Mouse (Mus musculus): ENCODE measurements around the gene Shisal2a.

The Shisal2a gene

DNA sequence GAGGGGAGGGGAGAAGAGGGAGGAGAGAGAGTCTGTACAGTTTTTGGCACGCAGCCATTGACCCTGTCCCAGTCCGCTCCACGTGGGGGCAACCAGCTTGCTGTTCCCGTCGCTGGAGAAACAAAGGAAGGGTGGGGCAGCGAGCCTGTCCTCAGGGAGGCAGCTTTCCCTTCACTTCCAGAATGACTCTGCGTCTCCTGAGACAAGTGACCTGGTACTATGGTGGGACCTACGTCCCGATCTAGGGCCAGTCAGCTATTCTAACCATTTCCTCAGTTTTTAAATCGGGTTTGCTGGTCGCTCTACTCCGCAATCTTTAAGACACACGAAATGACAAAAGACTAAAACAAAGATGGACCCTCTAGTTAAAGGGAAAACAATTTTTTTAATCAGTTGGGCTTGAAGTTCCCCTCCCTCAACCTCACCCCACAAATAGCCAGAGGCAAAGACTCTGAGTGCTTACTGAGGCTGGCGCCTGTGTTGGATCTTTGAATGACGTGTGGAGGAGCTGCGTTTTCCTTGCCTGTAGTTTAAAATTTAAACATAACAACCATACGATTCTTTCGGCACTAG, 4.6 kb upstream of the Shisal2a start:
- no peak for TF ChIP-seq NANOG (IDR thresholded peaks at IDR 0.05; ENCODE audit: borderline replicate concordance, low read length)
- no peak for TF ChIP-seq POU5F1 (IDR thresholded peaks at IDR 0.05; ENCODE audit: borderline replicate concordance, low read length)
- TF ChIP-seq CTCF (conservative IDR thresholded peaks at IDR 0.05; ENCODE audit: low read length), result no peak
- Histone ChIP-seq H3K9me3 (ENCODE audit: low read length) (no peaks in the 10 kb centered on the region), H3K4me3 (replicated peaks; ENCODE audit: low read length) (peak overlapping the region; percentile 54), H3K4me1 (replicated peaks; ENCODE audit: low read depth, low read length) (peaks cover 71% of the 10 kb centered on the region), H3K27me3 (ENCODE audit: insufficient read depth, low read length) (peaks cover 19% of the 10 kb centered on the region), H3K36me3 (ENCODE audit: insufficient read depth, low read length) (no peaks in the 10 kb centered on the region)

DNA sequence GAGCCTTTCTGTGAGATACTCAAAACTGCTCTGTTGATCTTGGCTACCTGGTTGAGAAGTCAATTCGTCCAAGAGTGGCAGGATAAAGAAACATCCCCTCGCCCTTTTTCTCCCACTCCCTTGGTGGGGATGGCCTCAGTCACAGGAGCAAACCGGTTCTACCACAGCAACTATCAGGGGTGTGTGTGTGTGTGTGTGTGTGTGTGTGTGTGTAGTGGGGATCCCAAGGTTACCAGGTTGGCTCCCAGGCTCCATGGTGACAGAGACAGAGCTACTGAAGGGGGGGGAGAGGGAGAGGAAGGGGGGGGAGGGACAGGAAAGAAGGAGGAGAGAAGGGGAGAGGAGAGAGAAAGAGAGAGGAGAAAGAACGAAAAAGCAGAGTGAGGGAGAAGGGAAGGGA, 4.0 kb upstream of the Shisal2a start:
- Histone ChIP-seq H3K9me3 (ENCODE audit: low read length) (no peaks in the 10 kb centered on the region), H3K4me1 (replicated peaks; ENCODE audit: low read depth, low read length) (peaks cover 77% of the 10 kb centered on the region), H3K36me3 (ENCODE audit: insufficient read depth, low read length) (no peaks in the 10 kb centered on the region), H3K4me3 (replicated peaks; ENCODE audit: low read length) (peak overlapping the region; percentile 54; the same call in 1 of the 2 replicates), H3K27me3 (ENCODE audit: insufficient read depth, low read length) (peaks cover 25% of the 10 kb centered on the region)
- TF ChIP-seq CTCF (conservative IDR thresholded peaks at IDR 0.05; ENCODE audit: low read length) (no peak), NANOG (IDR thresholded peaks at IDR 0.05; ENCODE audit: borderline replicate concordance, low read length) (no peak), POU5F1 (IDR thresholded peaks at IDR 0.05; ENCODE audit: borderline replicate concordance, low read length) (no peak)

GRCm38 (mm10) chr4:108386087-108386486, 2.9 kb upstream of the Shisal2a start:
- Histone ChIP-seq H3K36me3 (ENCODE audit: insufficient read depth, low read length) (no peaks in the 10 kb centered on the region), H3K4me3 (replicated peaks; ENCODE audit: low read length) (no peak overlapping the region), H3K9me3 (ENCODE audit: low read length) (no peaks in the 10 kb centered on the region), H3K27me3 (ENCODE audit: insufficient read depth, low read length) (peaks cover 33% of the 10 kb centered on the region), H3K4me1 (replicated peaks; ENCODE audit: low read depth, low read length) (peaks cover 75% of the 10 kb centered on the region)
- TF ChIP-seq CTCF (conservative IDR thresholded peaks at IDR 0.05; ENCODE audit: low read length), result no peak
- TF ChIP-seq NANOG (IDR thresholded peaks at IDR 0.05; ENCODE audit: borderline replicate concordance, low read length), result no peak
- TF ChIP-seq POU5F1 (IDR thresholded peaks at IDR 0.05; ENCODE audit: borderline replicate concordance, low read length), result no peak

- Histone ChIP-seq H3K9me3 (ENCODE audit: low read length) (no peaks in the 10 kb centered on the region), H3K4me3 (replicated peaks; ENCODE audit: low read length) (no peak overlapping the region), H3K36me3 (ENCODE audit: insufficient read depth, low read length) (no peaks in the 10 kb centered on the region), H3K27me3 (ENCODE audit: insufficient read depth, low read length) (peaks cover 33% of the 10 kb centered on the region), H3K4me1 (replicated peaks; ENCODE audit: low read depth, low read length) (peaks cover 59% of the 10 kb centered on the region)
- TF ChIP-seq POU5F1 (IDR thresholded peaks at IDR 0.05; ENCODE audit: borderline replicate concordance, low read length) (no peak), NANOG (IDR thresholded peaks at IDR 0.05; ENCODE audit: borderline replicate concordance, low read length) (no peak), CTCF (conservative IDR thresholded peaks at IDR 0.05; ENCODE audit: low read length) (no peak)
Measured at GRCm38 (mm10) chr4:108380146-108380545, 3.0 kb downstream of the Shisal2a start.

DNA sequence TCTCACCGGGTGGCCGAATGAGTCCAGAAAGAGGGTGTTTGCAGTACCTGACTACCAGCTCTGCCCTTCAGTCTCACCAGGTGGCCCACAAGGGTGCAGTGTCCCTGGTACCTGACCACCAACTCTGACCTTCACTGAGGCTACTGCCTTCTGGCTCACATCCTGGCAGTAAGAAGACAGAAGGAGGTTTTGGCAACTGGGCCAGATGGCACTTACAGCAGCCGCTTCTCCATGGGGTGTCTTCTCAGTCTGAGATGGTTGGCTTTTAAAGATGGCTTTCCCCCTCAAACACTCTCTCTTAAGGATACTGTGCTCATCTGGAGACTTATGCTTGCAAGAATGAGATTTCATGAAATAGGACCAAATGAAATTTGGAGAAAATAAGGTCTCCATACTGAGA, 3.7 kb downstream of the Shisal2a start:
- no peak overlapping the region for H3K4me3 ChIP-seq (replicated peaks; ENCODE audit: low read length)
- H3K27me3 ChIP-seq (ENCODE audit: insufficient read depth, low read length), result peaks cover 31% of the 10 kb centered on the region
- peaks cover 52% of the 10 kb centered on the region for H3K4me1 ChIP-seq (replicated peaks; ENCODE audit: low read depth, low read length)
- no peak for TF ChIP-seq POU5F1 (IDR thresholded peaks at IDR 0.05; ENCODE audit: borderline replicate concordance, low read length)
- no peak for TF ChIP-seq NANOG (IDR thresholded peaks at IDR 0.05; ENCODE audit: borderline replicate concordance, low read length)
- TF ChIP-seq CTCF (conservative IDR thresholded peaks at IDR 0.05; ENCODE audit: low read length), result no peak
- no peaks in the 10 kb centered on the region for H3K36me3 ChIP-seq (ENCODE audit: insufficient read depth, low read length)
- H3K9me3 ChIP-seq (ENCODE audit: low read length), result no peaks in the 10 kb centered on the region

- Histone ChIP-seq H3K27me3 (ENCODE audit: insufficient read depth, low read length) (peaks cover 2% of the 10 kb centered on the region; the same call in 1 of the 2 replicates), H3K4me1 (replicated peaks; ENCODE audit: low read depth, low read length) (peaks cover 46% of the 10 kb centered on the region), H3K36me3 (ENCODE audit: insufficient read depth, low read length) (no peaks in the 10 kb centered on the region), H3K9me3 (ENCODE audit: low read length) (no peaks in the 10 kb centered on the region), H3K4me3 (replicated peaks; ENCODE audit: low read length) (no peak overlapping the region)
- TF ChIP-seq NANOG (IDR thresholded peaks at IDR 0.05; ENCODE audit: borderline replicate concordance, low read length) (no peak), CTCF (conservative IDR thresholded peaks at IDR 0.05; ENCODE audit: low read length) (no peak), POU5F1 (IDR thresholded peaks at IDR 0.05; ENCODE audit: borderline replicate concordance, low read length) (no peak)
Measured at GRCm38 (mm10) chr4:108372166-108372565, 11.0 kb downstream of the Shisal2a start.

DNA sequence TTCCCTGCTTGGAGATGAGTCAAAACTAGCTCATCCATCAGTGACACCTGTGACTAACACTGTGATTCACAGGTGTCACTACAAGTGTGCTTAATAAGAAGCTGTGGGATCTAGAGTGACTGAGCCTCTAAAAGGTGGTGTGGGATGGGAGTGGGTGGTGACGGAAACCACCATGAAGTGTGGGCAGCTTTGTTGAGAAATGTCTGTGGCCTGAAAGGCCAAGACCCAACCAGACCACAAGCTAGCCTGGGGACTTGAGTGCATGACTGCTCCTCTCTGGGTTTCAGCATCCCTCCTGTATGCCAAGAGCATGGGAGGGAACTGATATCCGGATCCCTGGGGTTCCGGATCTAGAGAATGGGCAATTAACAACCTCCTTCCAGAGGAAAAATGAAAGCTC, 11.7 kb downstream of the Shisal2a start:
- TF ChIP-seq POU5F1 (IDR thresholded peaks at IDR 0.05; ENCODE audit: borderline replicate concordance, low read length) (no peak), CTCF (conservative IDR thresholded peaks at IDR 0.05; ENCODE audit: low read length) (no peak), NANOG (IDR thresholded peaks at IDR 0.05; ENCODE audit: borderline replicate concordance, low read length) (no peak)
- Histone ChIP-seq H3K4me1 (replicated peaks; ENCODE audit: low read depth, low read length) (peaks cover 46% of the 10 kb centered on the region), H3K4me3 (replicated peaks; ENCODE audit: low read length) (no peak overlapping the region), H3K36me3 (ENCODE audit: insufficient read depth, low read length) (no peaks in the 10 kb centered on the region), H3K9me3 (ENCODE audit: low read length) (no peaks in the 10 kb centered on the region), H3K27me3 (ENCODE audit: insufficient read depth, low read length) (peaks cover 2% of the 10 kb centered on the region; the same call in 1 of the 2 replicates)

GRCm38 (mm10) chr4:108370409-108370808, 12.7 kb downstream of the Shisal2a start:
- no peaks in the 10 kb centered on the region for H3K9me3 ChIP-seq (ENCODE audit: low read length)
- peaks cover 2% of the 10 kb centered on the region; the same call in 1 of the 2 replicates for H3K27me3 ChIP-seq (ENCODE audit: insufficient read depth, low read length)
- no peaks in the 10 kb centered on the region for H3K36me3 ChIP-seq (ENCODE audit: insufficient read depth, low read length)
- TF ChIP-seq NANOG (IDR thresholded peaks at IDR 0.05; ENCODE audit: borderline replicate concordance, low read length) (no peak), POU5F1 (IDR thresholded peaks at IDR 0.05; ENCODE audit: borderline replicate concordance, low read length) (no peak), CTCF (conservative IDR thresholded peaks at IDR 0.05; ENCODE audit: low read length) (no peak)
- peaks cover 38% of the 10 kb centered on the region for H3K4me1 ChIP-seq (replicated peaks; ENCODE audit: low read depth, low read length)
- H3K4me3 ChIP-seq (replicated peaks; ENCODE audit: low read length), result no peak overlapping the region

DNA sequence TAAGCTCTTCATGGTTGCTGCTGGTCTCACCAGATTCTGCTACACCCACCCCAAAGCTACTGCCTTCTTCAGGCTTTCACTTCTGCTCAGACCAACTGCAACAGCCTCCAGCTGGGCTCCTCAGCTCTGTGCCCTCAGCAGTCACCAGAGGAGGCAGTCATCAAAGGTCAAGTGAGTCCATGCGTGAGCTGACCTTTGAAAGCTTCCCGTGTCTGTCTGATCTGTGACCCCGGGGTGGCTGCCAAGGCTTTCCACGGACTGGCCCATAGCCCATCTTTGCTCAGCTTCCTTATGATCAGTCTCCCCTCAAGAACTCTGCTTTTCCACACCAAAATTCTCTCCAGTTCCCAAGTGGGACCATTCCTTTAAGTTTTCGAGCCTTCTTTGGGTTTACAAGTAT, 13.9 kb downstream of the Shisal2a start:
- Histone ChIP-seq H3K27me3 (ENCODE audit: insufficient read depth, low read length) (peaks cover 2% of the 10 kb centered on the region; the same call in 1 of the 2 replicates), H3K4me1 (replicated peaks; ENCODE audit: low read depth, low read length) (peaks cover 47% of the 10 kb centered on the region), H3K4me3 (replicated peaks; ENCODE audit: low read length) (no peak overlapping the region), H3K36me3 (ENCODE audit: insufficient read depth, low read length) (no peaks in the 10 kb centered on the region), H3K9me3 (ENCODE audit: low read length) (no peaks in the 10 kb centered on the region)
- TF ChIP-seq POU5F1 (IDR thresholded peaks at IDR 0.05; ENCODE audit: borderline replicate concordance, low read length) (no peak), CTCF (conservative IDR thresholded peaks at IDR 0.05; ENCODE audit: low read length) (no peak)

Measured in E14TG2a.4 (cell line).